Mouse (Mus musculus): ENCODE measurements around the gene Plekhg5. TPM values are rescaled to one million over a fixed set of nuclear protein-coding genes. Genes with fewer than 3 reads are reported as not detected.
"Not testable (repeated sequence)": the region's sequence is repeated elsewhere in the genome, so short reads cannot be mapped to it uniquely, and the experiment has no call there.

Plekhg5 gene
- polyA plus RNA-seq (2015; fragmentation: Nextera tagmentation; extraction: Ambion mirVana), result 8.4 and 9.2 TPM in 2 replicates

- no peaks in the 10 kb centered on the region for H3K9me3 ChIP-seq (replicated peaks)
- H3K27ac ChIP-seq, result no peak within 1 kb of the TSS
- H3K4me2 ChIP-seq, result no peak within 1 kb of the TSS
- H3K36me3 ChIP-seq (ENCODE audit: poor library complexity, severe bottlenecking), result no peaks in the 10 kb centered on the region
- no peaks in the 10 kb centered on the region for H3K27me3 ChIP-seq
- peaks cover 9% of the 10 kb centered on the region for H3K4me1 ChIP-seq
- WGBS, result 69% methylated on average over 10 of the region's 10 CpGs
- ATAC-seq, result no peak
- H3K4me3 ChIP-seq, result no peak within 1 kb of the TSS
- H3K9ac ChIP-seq, result no peak within 1 kb of the TSS
Measured at GRCm38 (mm10) chr4:152072121-152072601, at the start of gene Plekhg5. TSS of gene Plekhg5 (plus strand) at chr4:152072498.

GRCm38 (mm10) chr4:152022506-152022905 is 49.8 kb upstream of the Plekhg5 start:
- no peaks in the 10 kb centered on the region for H3K27me3 ChIP-seq
- peaks cover 33% of the 10 kb centered on the region for H3K4me1 ChIP-seq
- no peak overlapping the region for H3K27ac ChIP-seq
- ATAC-seq, result no peak
- peaks cover 70% of the 10 kb centered on the region for H3K36me3 ChIP-seq (ENCODE audit: poor library complexity, severe bottlenecking)
- H3K4me2 ChIP-seq, result no peak overlapping the region
- H3K9me3 ChIP-seq (replicated peaks), result no peaks in the 10 kb centered on the region
- WGBS, result 92% methylated on average over 8 of the region's 8 CpGs
- no peak overlapping the region for H3K4me3 ChIP-seq
- no peak overlapping the region for H3K9ac ChIP-seq

GRCm38 (mm10) chr4:152024525-152024924 is 47.8 kb upstream of the Plekhg5 start:
- Histone ChIP-seq H3K27me3 (no peaks in the 10 kb centered on the region), H3K9me3 (replicated peaks) (no peaks in the 10 kb centered on the region), H3K4me2 (peak overlapping the region; percentile 1; the same call in 1 of the 2 replicates), H3K4me3 (no peak overlapping the region), H3K36me3 (ENCODE audit: poor library complexity, severe bottlenecking) (peaks cover 51% of the 10 kb centered on the region), H3K27ac (no peak overlapping the region), H3K4me1 (peaks cover 44% of the 10 kb centered on the region), H3K9ac (peak overlapping the region; percentile 45)
- no peak for ATAC-seq
- 93% methylated on average over 11 of the region's 11 CpGs for WGBS

- H3K4me2 ChIP-seq, result peak overlapping the region; percentile 97
- H3K9me3 ChIP-seq (replicated peaks), result no peaks in the 10 kb centered on the region
- peak; percentile 29 for ATAC-seq
- peaks cover 51% of the 10 kb centered on the region for H3K4me1 ChIP-seq
- WGBS, result 2% methylated on average over 36 of the region's 41 CpGs
- 0 out of 2 replicates have a peak, but pooled peaks cover under 1% of the 10 kb centered on the region for H3K27me3 ChIP-seq
- no peak overlapping the region for H3K27ac ChIP-seq
- peak overlapping the region; percentile 67 for H3K4me3 ChIP-seq
- peak overlapping the region; percentile 72 for H3K9ac ChIP-seq
- peaks cover 27% of the 10 kb centered on the region for H3K36me3 ChIP-seq (ENCODE audit: poor library complexity, severe bottlenecking)
Measured at GRCm38 (mm10) chr4:152026751-152027508, 45.4 kb upstream of the Plekhg5 start.

- Histone ChIP-seq H3K27me3 (0 out of 2 replicates have a peak, but pooled peaks cover 5% of the 10 kb centered on the region), H3K4me3 (peak within 1 kb of the TSS; percentile 67), H3K4me2 (peak within 1 kb of the TSS; percentile 97), H3K27ac (peak within 1 kb of the TSS; percentile 60; the same call in 1 of the 2 replicates), H3K9ac (peak within 1 kb of the TSS; percentile 72), H3K4me1 (peaks cover 51% of the 10 kb centered on the region), H3K36me3 (ENCODE audit: poor library complexity, severe bottlenecking) (peaks cover 22% of the 10 kb centered on the region), H3K9me3 (replicated peaks) (no peaks in the 10 kb centered on the region)
- WGBS, result under 1% methylated on average over 35 of the region's 35 CpGs
- ATAC-seq, result peak; percentile 99
Measured at GRCm38 (mm10) chr4:152027524-152027923, 44.8 kb upstream of the Plekhg5 start, which contains the start of gene Zbtb48. TSS of gene Zbtb48 (minus strand) at chr4:152027671.

GRCm38 (mm10) chr4:152028456-152028855 is 43.8 kb upstream of the Plekhg5 start:
- 0 out of 2 replicates have a peak, but pooled peaks cover 5% of the 10 kb centered on the region for H3K27me3 ChIP-seq
- H3K27ac ChIP-seq, result no peak overlapping the region
- no peak for ATAC-seq
- peaks cover 50% of the 10 kb centered on the region for H3K4me1 ChIP-seq
- peak overlapping the region; percentile 72 for H3K9ac ChIP-seq
- H3K9me3 ChIP-seq (replicated peaks), result no peaks in the 10 kb centered on the region
- H3K36me3 ChIP-seq (ENCODE audit: poor library complexity, severe bottlenecking), result peaks cover 13% of the 10 kb centered on the region
- 69% methylated on average over 15 of the region's 15 CpGs for WGBS
- H3K4me2 ChIP-seq, result peak overlapping the region; percentile 97
- H3K4me3 ChIP-seq, result peak overlapping the region; percentile 67

- WGBS, result 47% methylated on average over 5 of the region's 5 CpGs
- ATAC-seq, result no peak
- H3K36me3 ChIP-seq (ENCODE audit: poor library complexity, severe bottlenecking), result peaks cover 6% of the 10 kb centered on the region; the same call in 1 of the 2 replicates
- no peak overlapping the region for H3K9ac ChIP-seq
- no peaks in the 10 kb centered on the region for H3K9me3 ChIP-seq (replicated peaks)
- peaks cover 47% of the 10 kb centered on the region for H3K4me1 ChIP-seq
- H3K4me3 ChIP-seq, result no peak overlapping the region
- H3K4me2 ChIP-seq, result peak overlapping the region; percentile 97; the same call in 1 of the 2 replicates
- H3K27me3 ChIP-seq, result 0 out of 2 replicates have a peak, but pooled peaks cover 5% of the 10 kb centered on the region
- no peak overlapping the region for H3K27ac ChIP-seq
Measured at GRCm38 (mm10) chr4:152029087-152029486, 43.2 kb upstream of the Plekhg5 start.

- Histone ChIP-seq H3K27me3 (0 out of 2 replicates have a peak, but pooled peaks cover 5% of the 10 kb centered on the region), H3K9ac (no peak overlapping the region), H3K4me2 (no peak overlapping the region), H3K4me3 (no peak overlapping the region), H3K4me1 (peaks cover 38% of the 10 kb centered on the region), H3K9me3 (replicated peaks) (no peaks in the 10 kb centered on the region), H3K36me3 (ENCODE audit: poor library complexity, severe bottlenecking) (no peaks in the 10 kb centered on the region), H3K27ac (no peak overlapping the region)
- 59% methylated on average over 4 of the region's 4 CpGs for WGBS
- no peak for ATAC-seq
Measured at GRCm38 (mm10) chr4:152029997-152030396, 42.3 kb upstream of the Plekhg5 start.

GRCm38 (mm10) chr4:152032922-152033321 is 39.4 kb upstream of the Plekhg5 start:
- Histone ChIP-seq H3K27me3 (0 out of 2 replicates have a peak, but pooled peaks cover 5% of the 10 kb centered on the region), H3K36me3 (ENCODE audit: poor library complexity, severe bottlenecking) (no peaks in the 10 kb centered on the region), H3K4me2 (no peak overlapping the region), H3K9ac (no peak overlapping the region), H3K4me1 (peaks cover 16% of the 10 kb centered on the region), H3K27ac (no peak overlapping the region), H3K9me3 (replicated peaks) (no peaks in the 10 kb centered on the region), H3K4me3 (no peak overlapping the region)
- WGBS, result 88% methylated on average over 13 of the region's 13 CpGs
- ATAC-seq, result no peak

- not testable (repeated sequence) for ATAC-seq; H3K9ac ChIP-seq; H3K27me3 ChIP-seq; H3K36me3 ChIP-seq (ENCODE audit: poor library complexity, severe bottlenecking); H3K9me3 ChIP-seq (replicated peaks); H3K4me3 ChIP-seq; H3K4me2 ChIP-seq; H3K27ac ChIP-seq
- peaks cover 11% of the 10 kb centered on the region for H3K4me1 ChIP-seq
- WGBS, result 87% methylated on average over 6 of the region's 6 CpGs
Measured at GRCm38 (mm10) chr4:152036464-152036863, 35.8 kb upstream of the Plekhg5 start.

GRCm38 (mm10) chr4:152038225-152038984 is 33.9 kb upstream of the Plekhg5 start, which contains the start of gene Tas1r1:
TSS of gene Tas1r1 (minus strand) at chr4:152038568.
- Histone ChIP-seq H3K4me2 (peak within 1 kb of the TSS; percentile 93), H3K4me3 (peak within 1 kb of the TSS; percentile 100), H3K9ac (peak within 1 kb of the TSS; percentile 85), H3K27me3 (no peaks in the 10 kb centered on the region), H3K9me3 (replicated peaks) (no peaks in the 10 kb centered on the region), H3K36me3 (ENCODE audit: poor library complexity, severe bottlenecking) (peaks cover 25% of the 10 kb centered on the region), H3K4me1 (peaks cover 11% of the 10 kb centered on the region), H3K27ac (no peak within 1 kb of the TSS)
- ATAC-seq, result peak; percentile 17; the same call in 1 of the 2 replicates
- WGBS, result 49% methylated on average over 10 of the region's 10 CpGs
